Mouse (Mus musculus) cerebellum, postnatal 14 days (tissue): ENCODE measurements at regions not wholly inside any gene's neighbourhood (a gene's known extent, or its start where the extent isn't known, plus 50 kb on each side); places are given as distances from the start of the nearest gene placed in this dataset.
A peak's percentile ranks its signal among the peaks of the same experiment; 100 is the strongest.

Experiments
- DNase-seq, 2 experiments: peaks; one replicate each; pipeline ENCODE4 v3.0.0; 2021; ENCODE audit warnings: mixed read lengths in 2 of 2

- no peak for DNase-seq
These were observed 645.6 kb upstream of the Zfp804a start for GRCm38 (mm10) chr2:81407372-81407771.

DNA sequence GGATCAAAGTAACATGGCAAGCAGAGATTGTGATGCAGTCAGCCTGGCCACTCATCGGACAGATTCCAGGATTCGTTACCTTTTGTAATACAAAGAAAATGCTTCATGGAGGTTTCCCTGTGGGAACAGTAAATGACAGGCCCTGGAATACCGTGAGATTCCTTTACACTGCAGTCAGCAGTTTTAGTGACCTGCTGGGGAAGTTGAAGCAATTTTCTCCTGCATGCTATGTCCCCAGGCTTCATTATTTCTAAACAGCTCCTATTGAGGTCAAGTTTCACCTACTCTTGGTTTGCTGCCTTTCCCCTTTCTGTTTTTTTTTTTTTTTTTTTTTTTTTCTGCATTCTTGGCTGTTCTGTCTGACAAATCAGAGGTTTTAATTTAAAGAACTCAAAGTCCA lies 641.3 kb upstream of the Zfp804a start:
- no peak for DNase-seq

GRCm38 (mm10) chr2:81431411-81431810 lies 621.6 kb upstream of the Zfp804a start:
- DNase-seq = no peak

GRCm38 (mm10) chr2:81439082-81439481 lies 613.9 kb upstream of the Zfp804a start:
- DNase-seq = no peak

DNA sequence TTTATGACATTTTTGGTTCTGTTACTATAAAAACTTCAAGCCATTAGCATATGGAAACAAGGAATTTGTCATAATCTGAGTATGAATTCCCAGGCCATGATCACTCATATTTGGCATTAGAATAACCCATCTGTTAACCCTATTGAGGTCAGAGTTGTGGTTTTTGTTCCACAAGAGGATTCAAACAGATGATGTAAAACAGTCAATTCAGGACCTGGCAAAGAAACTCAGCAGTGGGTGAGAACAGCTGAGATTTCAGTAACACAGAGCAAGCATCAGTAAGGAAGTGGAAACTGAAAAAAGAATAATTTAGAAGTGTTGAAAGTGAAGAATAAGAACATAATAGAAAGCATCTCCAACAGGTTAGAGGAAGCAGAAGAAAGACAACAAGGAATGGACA lies 612.1 kb upstream of the Zfp804a start:
- no peak for DNase-seq

DNA sequence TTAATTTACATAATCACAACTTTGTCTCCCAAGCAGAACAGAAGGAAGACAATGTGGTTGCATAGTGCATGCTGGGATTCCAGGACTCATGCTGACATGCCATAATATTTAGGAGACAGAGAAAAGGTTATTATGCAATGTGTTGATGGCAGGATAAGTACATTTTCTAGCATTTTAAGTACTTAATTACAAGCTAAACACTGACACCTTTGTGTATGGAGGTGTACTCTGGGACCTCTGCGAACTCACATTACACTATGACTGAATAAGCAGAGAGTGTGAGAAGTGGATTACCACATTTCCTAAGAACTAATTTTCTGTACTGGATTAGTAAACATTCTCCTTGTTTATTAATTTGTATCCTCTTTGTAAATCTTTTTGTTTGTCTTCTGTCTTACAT lies 602.5 kb upstream of the Zfp804a start:
- peak in 1 of 2 experiments; percentile 10 for DNase-seq

GRCm38 (mm10) chr2:81488821-81489220 lies 564.2 kb upstream of the Zfp804a start:
- no peak for DNase-seq

- no peak for DNase-seq
These were observed 546.0 kb upstream of the Zfp804a start for GRCm38 (mm10) chr2:81506985-81507384.

GRCm38 (mm10) chr2:81513030-81513579 lies 539.9 kb upstream of the Zfp804a start:
- DNase-seq = no peak

DNA sequence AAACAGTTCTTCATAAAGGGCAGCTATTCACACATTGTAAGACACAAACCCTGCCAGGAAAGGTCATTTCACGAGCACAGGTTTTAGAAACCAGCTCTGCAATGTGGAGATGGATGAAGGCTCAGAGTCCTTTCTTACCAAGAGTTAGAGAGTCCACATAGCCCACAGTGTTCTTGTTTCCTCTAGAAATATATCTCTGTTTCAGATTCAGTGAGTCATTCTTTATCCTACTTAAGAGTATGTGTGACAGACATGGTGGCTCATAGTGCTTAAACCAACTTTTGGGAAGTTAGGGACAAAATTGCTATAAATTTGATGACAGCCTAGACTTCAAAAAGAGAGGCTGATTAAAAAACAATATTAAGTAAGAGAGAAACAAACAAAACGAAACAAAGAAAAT lies 514.9 kb upstream of the Zfp804a start:
- DNase-seq = no peak

- DNase-seq = peak; percentile 70 to 86
These were observed 503.9 kb upstream of the Zfp804a start for GRCm38 (mm10) chr2:81549158-81549557.

GRCm38 (mm10) chr2:81582111-81582510 lies 470.9 kb upstream of the Zfp804a start:
- no peak for DNase-seq
